Mouse (Mus musculus) cerebellum, adult 2 months (tissue): ENCODE measurements at regions not wholly inside any gene's neighbourhood (a gene's known extent, or its start where the extent isn't known, plus 50 kb on each side); places are given as distances from the start of the nearest gene placed in this dataset.

Experiments
- DNase-seq, 2 experiments: peaks; one replicate each; pipeline ENCODE4 v3.0.0; 2021
- H3K27ac ChIP-seq: fragments of 200-500 bp; 2 replicates; pipeline ENCODE4 v1.5.1; 2012; ENCODE audit warnings: low read length, control low read depth, inconsistent platforms; ENCODE audit not compliant: insufficient read depth
- H3K27me3 ChIP-seq: fragments of 200-500 bp; 2 replicates; pipeline ENCODE4 v1.6.1; 2012; ENCODE audit warnings: inconsistent platforms, mild to moderate bottlenecking, low read length, moderate library complexity; ENCODE audit not compliant: control insufficient read depth, insufficient read depth
- H3K4me1 ChIP-seq: fragments of 200-500 bp; 2 replicates; pipeline ENCODE4 v1.6.1; 2011; ENCODE audit warnings: low read length; ENCODE audit not compliant: control insufficient read depth, insufficient read depth
- H3K4me3 ChIP-seq: fragments of 200-500 bp; replicated peaks from 2 replicates; pipeline ENCODE3; 2011; ENCODE audit warnings: mild to moderate bottlenecking, low read depth, low read length, control low read depth; ENCODE audit not compliant: insufficient read depth
- CTCF ChIP-seq: fragments of 200-500 bp; IDR thresholded peaks from 2 replicates; pipeline ENCODE4 v1.5.1; 2011; ENCODE audit warnings: low read depth, mild to moderate bottlenecking, control low read depth, low read length, moderate library complexity, borderline replicate concordance; ENCODE audit not compliant: insufficient read depth
- POLR2A ChIP-seq: fragments of 200-500 bp; IDR thresholded peaks from 2 replicates; pipeline ENCODE4 v1.6.1; 2011; ENCODE audit warnings: low read length, control low read depth, borderline replicate concordance; ENCODE audit not compliant: insufficient read depth
- WGBS: fragments of 180-500 bp; shearing (Covaris S2); methylation state at CpG from one replicate; pipeline ENCODE4 v1.1.7; 2018; 5-methylcytosine and 5-hydroxymethylcytosine counted together

- Histone ChIP-seq H3K4me1 (peaks cover 12% of the 10 kb centered on the region; the same call in 1 of the 2 replicates), H3K27me3 (no peaks in the 10 kb centered on the region), H3K27ac (no peak overlapping the region), H3K4me3 (no peak overlapping the region)
- 11% methylated on average over 4 of the region's 4 CpGs for WGBS
- peak; percentile 58 to 86 for DNase-seq
- TF ChIP-seq POLR2A (no peak), CTCF (no peak)
Measured at GRCm38 (mm10) chr3:20985682-20986376, 618.9 kb upstream of the Agtr1b start.

GRCm38 (mm10) chr3:20984146-20984545 is 617.2 kb upstream of the Agtr1b start:
- 62% methylated on average over 1 of the region's 1 CpGs for WGBS
- no peak for DNase-seq
- TF ChIP-seq POLR2A (no peak), CTCF (no peak)
- Histone ChIP-seq H3K4me1 (peaks cover 12% of the 10 kb centered on the region; the same call in 1 of the 2 replicates), H3K4me3 (no peak overlapping the region), H3K27me3 (no peaks in the 10 kb centered on the region), H3K27ac (no peak overlapping the region)

GRCm38 (mm10) chr3:20973077-20973476 is 606.1 kb upstream of the Agtr1b start:
- no peaks in the 10 kb centered on the region for H3K27me3 ChIP-seq
- no peak for TF ChIP-seq POLR2A
- 66% methylated on average over 1 of the region's 1 CpGs for WGBS
- H3K4me3 ChIP-seq: no peak overlapping the region
- no peak for DNase-seq
- no peak overlapping the region for H3K27ac ChIP-seq
- H3K4me1 ChIP-seq: no peaks in the 10 kb centered on the region
